Mouse (Mus musculus) thymus, postnatal 25 days (tissue): ENCODE measurements around the gene Usf2.
"Not testable (repeated sequence)": the region's sequence is repeated elsewhere in the genome, so short reads cannot be mapped to it uniquely, and the experiment has no call there.

Source experiments
- DNase-seq: peaks from one replicate; pipeline ENCODE4 v3.0.0; 2022

The Usf2 gene

GRCm38 (mm10) chr7:30957367-30957783 lies 772 bp upstream of the Usf2 start:
- peak; percentile 95 for DNase-seq

- DNase-seq = no peak
These were observed 249 bp downstream of the Usf2 start for GRCm38 (mm10) chr7:30956357-30956751.

GRCm38 (mm10) chr7:30955584-30956356 lies 833 bp downstream of the Usf2 start:
- DNase-seq = peak; percentile 83

GRCm38 (mm10) chr7:30954971-30955520 lies 1.6 kb downstream of the Usf2 start:
- DNase-seq = no peak

- DNase-seq = no peak
These were observed 2.6 kb downstream of the Usf2 start for GRCm38 (mm10) chr7:30954036-30954435.

GRCm38 (mm10) chr7:30953459-30953858 lies 3.1 kb downstream of the Usf2 start:
- no peak for DNase-seq

- DNase-seq = no peak
These were observed 4.0 kb downstream of the Usf2 start for GRCm38 (mm10) chr7:30952441-30953265.

GRCm38 (mm10) chr7:30949902-30950301 lies 6.7 kb downstream of the Usf2 start:
- DNase-seq = not testable (repeated sequence)

- no peak for DNase-seq
These were observed 10.7 kb downstream of the Usf2 start for GRCm38 (mm10) chr7:30945876-30946275.

GRCm38 (mm10) chr7:30945466-30945865 lies 11.1 kb downstream of the Usf2 start:
- not testable (repeated sequence) for DNase-seq

GRCm38 (mm10) chr7:30944706-30945105 lies 11.9 kb downstream of the Usf2 start:
- DNase-seq = not testable (repeated sequence)

- DNase-seq = no peak
These were observed 12.5 kb downstream of the Usf2 start, which contains the start of gene Hamp for GRCm38 (mm10) chr7:30943909-30944635. TSS of gene Hamp (minus strand) at chr7:30944032.

GRCm38 (mm10) chr7:30942365-30942764 lies 14.2 kb downstream of the Usf2 start:
- not testable (repeated sequence) for DNase-seq

GRCm38 (mm10) chr7:30940070-30940469 lies 16.5 kb downstream of the Usf2 start:
- not testable (repeated sequence) for DNase-seq

- DNase-seq = not testable (repeated sequence)
These were observed 21.0 kb downstream of the Usf2 start for GRCm38 (mm10) chr7:30935422-30936099.

GRCm38 (mm10) chr7:30924581-30924980 lies 32.0 kb downstream of the Usf2 start, which contains the start of gene Hamp2:
TSS of gene Hamp2 (minus strand) at chr7:30924681.
- DNase-seq = not testable (repeated sequence)

GRCm38 (mm10) chr7:30924071-30924470 lies 32.5 kb downstream of the Usf2 start:
- DNase-seq = no peak

- not testable (repeated sequence) for DNase-seq
These were observed 34.1 kb downstream of the Usf2 start for GRCm38 (mm10) chr7:30922490-30922889.

GRCm38 (mm10) chr7:30920217-30920616 lies 36.4 kb downstream of the Usf2 start:
- DNase-seq = peak; percentile 22

GRCm38 (mm10) chr7:30917219-30917618 lies 39.4 kb downstream of the Usf2 start:
- DNase-seq = no peak

GRCm38 (mm10) chr7:30916713-30917112 lies 39.9 kb downstream of the Usf2 start:
- no peak for DNase-seq

- DNase-seq = no peak
These were observed 41.9 kb downstream of the Usf2 start, which contains the start of gene Mag for GRCm38 (mm10) chr7:30914732-30915131. TSS of gene Mag (minus strand) at chr7:30914873.
